Mouse (Mus musculus): ENCODE measurements at regions not wholly inside any gene's neighbourhood (a gene's known extent, or its start where the extent isn't known, plus 50 kb on each side); places are given as distances from the start of the nearest gene placed in this dataset.
"Not testable (repeated sequence)": the region's sequence is repeated elsewhere in the genome, so short reads cannot be mapped to it uniquely, and the experiment has no call there.

DNA sequence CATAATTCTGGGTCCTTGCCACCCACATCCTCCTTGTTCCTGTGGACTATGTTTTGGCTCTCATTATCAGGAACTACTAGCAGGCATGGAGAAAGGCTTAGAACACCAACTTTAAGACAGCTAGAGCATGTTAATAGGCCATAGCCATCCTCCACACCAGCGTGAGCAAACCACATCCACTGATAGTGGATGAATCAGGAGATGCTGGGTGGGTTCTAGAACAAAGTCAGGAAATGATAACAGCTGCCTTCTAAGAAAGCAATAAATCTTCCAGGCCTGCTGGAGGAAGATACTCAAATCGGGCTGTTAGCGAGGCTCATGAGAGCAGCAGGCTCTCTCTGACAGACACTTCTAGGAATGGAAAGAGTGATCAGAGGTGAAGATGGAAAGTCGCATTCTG lies 60.9 kb upstream of the Slc44a3 start:
- 72% methylated on average over 4 of the region's 4 CpGs for WGBS
- Histone ChIP-seq H3K27me3 (ENCODE audit: insufficient read depth, low read length) (no peaks in the 10 kb centered on the region), H3K36me3 (ENCODE audit: insufficient read depth, low read length) (no peaks in the 10 kb centered on the region), H3K4me2 (ENCODE audit: low read depth, low read length, poor library complexity, severe bottlenecking) (no peak overlapping the region), H3K27ac (ENCODE audit: low read depth, low read length) (no peak overlapping the region), H3K4me3 (ENCODE audit: low read depth, low read length) (no peak overlapping the region), H3K9me3 (ENCODE audit: low read length) (no peaks in the 10 kb centered on the region), H3K4me1 (ENCODE audit: insufficient read depth, low read length) (no peaks in the 10 kb centered on the region), H3K9ac (replicated peaks; ENCODE audit: low read length, poor library complexity, severe bottlenecking) (no peak overlapping the region)
- TF ChIP-seq CTCF (IDR thresholded peaks at IDR 0.05), result no peak
- DNase-seq (ENCODE audit: low spot score) (no peak), ATAC-seq (ENCODE audit: low FRiP score) (no peak)

DNA sequence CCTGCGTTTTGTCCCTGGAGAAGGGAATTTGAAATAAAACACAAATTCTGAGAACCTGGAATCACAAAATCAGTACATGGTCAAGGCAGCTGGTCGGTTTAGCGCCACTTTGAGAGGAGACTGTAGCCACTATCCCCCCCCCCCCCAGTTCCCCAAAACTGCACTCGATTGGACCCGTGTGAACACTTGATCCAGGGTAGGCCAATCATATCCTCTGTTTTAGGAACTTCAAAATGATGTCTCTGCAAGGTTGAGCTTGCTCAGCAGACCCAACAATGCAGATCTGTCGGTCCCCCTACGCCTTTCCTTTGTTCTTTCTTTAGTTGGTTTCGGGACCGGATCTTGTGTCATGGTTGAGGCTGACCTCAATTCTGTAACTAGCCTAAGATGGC lies 57.3 kb upstream of the Slc44a3 start:
- Histone ChIP-seq H3K4me3 (ENCODE audit: low read depth, low read length) (no peak overlapping the region), H3K4me1 (ENCODE audit: insufficient read depth, low read length) (no peaks in the 10 kb centered on the region), H3K9ac (replicated peaks; ENCODE audit: low read length, poor library complexity, severe bottlenecking) (no peak overlapping the region), H3K27ac (ENCODE audit: low read depth, low read length) (no peak overlapping the region), H3K27me3 (ENCODE audit: insufficient read depth, low read length) (no peaks in the 10 kb centered on the region), H3K9me3 (ENCODE audit: low read length) (no peaks in the 10 kb centered on the region), H3K4me2 (ENCODE audit: low read depth, low read length, poor library complexity, severe bottlenecking) (no peak overlapping the region), H3K36me3 (ENCODE audit: insufficient read depth, low read length) (no peaks in the 10 kb centered on the region)
- no peak for TF ChIP-seq CTCF (IDR thresholded peaks at IDR 0.05)
- WGBS, result 92% methylated on average over 9 of the region's 9 CpGs
- ATAC-seq (ENCODE audit: low FRiP score), result no peak
- DNase-seq (ENCODE audit: low spot score), result no peak

- Histone ChIP-seq H3K9me3 (ENCODE audit: low read length) (no peaks in the 10 kb centered on the region), H3K4me2 (ENCODE audit: low read depth, low read length, poor library complexity, severe bottlenecking) (no peak overlapping the region), H3K27me3 (ENCODE audit: insufficient read depth, low read length) (no peaks in the 10 kb centered on the region), H3K36me3 (ENCODE audit: insufficient read depth, low read length) (no peaks in the 10 kb centered on the region), H3K4me1 (ENCODE audit: insufficient read depth, low read length) (no peaks in the 10 kb centered on the region), H3K27ac (ENCODE audit: low read depth, low read length) (no peak overlapping the region), H3K4me3 (ENCODE audit: low read depth, low read length) (no peak overlapping the region), H3K9ac (replicated peaks; ENCODE audit: low read length, poor library complexity, severe bottlenecking) (no peak overlapping the region)
- no peak for TF ChIP-seq CTCF (IDR thresholded peaks at IDR 0.05)
- DNase-seq (ENCODE audit: low spot score) (no peak), ATAC-seq (ENCODE audit: low FRiP score) (no peak)
- WGBS, result 76% methylated on average over 14 of the region's 14 CpGs
These were observed 56.7 kb upstream of the Slc44a3 start for GRCm38 (mm10) chr3:121588737-121589493.

DNA sequence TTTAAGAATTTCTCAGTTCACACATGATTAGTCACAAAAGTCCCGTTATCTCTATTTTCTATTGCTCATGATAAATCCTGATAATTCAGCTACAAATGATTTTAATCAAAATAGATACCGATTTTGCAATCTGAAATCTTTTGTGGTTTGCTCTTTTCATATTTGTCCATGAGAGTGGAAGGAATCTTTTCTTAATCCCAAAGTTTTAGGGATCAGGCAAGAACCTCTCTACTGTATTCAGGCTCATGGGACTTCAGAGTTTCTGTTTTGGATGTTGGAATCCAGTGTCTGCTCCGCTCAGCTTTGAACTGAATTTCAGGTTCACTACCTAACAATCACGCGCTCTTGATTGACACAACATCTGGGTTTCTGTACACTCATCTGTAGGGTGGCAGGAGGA lies 53.1 kb upstream of the Slc44a3 start:
- Histone ChIP-seq H3K4me2 (ENCODE audit: low read depth, low read length, poor library complexity, severe bottlenecking) (no peak overlapping the region), H3K4me1 (ENCODE audit: insufficient read depth, low read length) (no peaks in the 10 kb centered on the region), H3K36me3 (ENCODE audit: insufficient read depth, low read length) (no peaks in the 10 kb centered on the region), H3K4me3 (ENCODE audit: low read depth, low read length) (no peak overlapping the region), H3K27ac (ENCODE audit: low read depth, low read length) (no peak overlapping the region), H3K9me3 (ENCODE audit: low read length) (no peaks in the 10 kb centered on the region), H3K27me3 (ENCODE audit: insufficient read depth, low read length) (no peaks in the 10 kb centered on the region), H3K9ac (replicated peaks; ENCODE audit: low read length, poor library complexity, severe bottlenecking) (no peak overlapping the region)
- TF ChIP-seq CTCF (IDR thresholded peaks at IDR 0.05), result no peak
- ATAC-seq (ENCODE audit: low FRiP score), result no peak
- WGBS, result 92% methylated on average over 5 of the region's 5 CpGs
- DNase-seq (ENCODE audit: low spot score), result no peak

DNA sequence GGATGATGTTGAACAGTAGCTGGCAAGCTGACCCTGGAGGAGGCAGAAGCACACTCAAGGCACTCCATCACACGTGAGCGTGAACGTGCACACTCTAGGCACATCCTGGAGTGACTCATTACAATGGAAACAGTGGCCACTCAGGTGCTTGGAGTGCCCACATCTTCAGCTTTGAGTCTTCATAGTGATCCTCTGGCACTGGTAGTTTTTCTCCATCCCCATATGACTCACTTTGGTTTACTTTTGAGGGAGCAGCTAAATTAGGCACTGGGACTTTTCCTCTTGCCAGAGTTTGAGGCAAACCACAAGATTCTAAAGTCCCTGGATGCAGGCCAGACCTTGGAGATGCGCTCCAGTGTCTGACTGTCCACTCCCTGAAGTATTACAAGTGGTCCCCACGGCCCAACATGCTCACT lies 52.5 kb upstream of the Slc44a3 start:
- ATAC-seq (ENCODE audit: low FRiP score) (no peak), DNase-seq (ENCODE audit: low spot score) (no peak)
- H3K27ac ChIP-seq (ENCODE audit: low read depth, low read length), result no peak overlapping the region
- no peaks in the 10 kb centered on the region for H3K36me3 ChIP-seq (ENCODE audit: insufficient read depth, low read length)
- 87% methylated on average over 5 of the region's 5 CpGs for WGBS
- no peak overlapping the region for H3K9ac ChIP-seq (replicated peaks; ENCODE audit: low read length, poor library complexity, severe bottlenecking)
- H3K27me3 ChIP-seq (ENCODE audit: insufficient read depth, low read length), result no peaks in the 10 kb centered on the region
- no peaks in the 10 kb centered on the region for H3K4me1 ChIP-seq (ENCODE audit: insufficient read depth, low read length)
- H3K9me3 ChIP-seq (ENCODE audit: low read length), result no peaks in the 10 kb centered on the region
- H3K4me2 ChIP-seq (ENCODE audit: low read depth, low read length, poor library complexity, severe bottlenecking), result no peak overlapping the region
- no peak overlapping the region for H3K4me3 ChIP-seq (ENCODE audit: low read depth, low read length)
- TF ChIP-seq CTCF (IDR thresholded peaks at IDR 0.05), result no peak

- no peak overlapping the region for H3K4me3 ChIP-seq (ENCODE audit: low read depth, low read length)
- no peaks in the 10 kb centered on the region for H3K27me3 ChIP-seq (ENCODE audit: insufficient read depth, low read length)
- no peaks in the 10 kb centered on the region for H3K9me3 ChIP-seq (ENCODE audit: low read length)
- H3K36me3 ChIP-seq (ENCODE audit: insufficient read depth, low read length), result no peaks in the 10 kb centered on the region
- TF ChIP-seq CTCF (IDR thresholded peaks at IDR 0.05), result no peak
- H3K27ac ChIP-seq (ENCODE audit: low read depth, low read length), result no peak overlapping the region
- no peak overlapping the region for H3K9ac ChIP-seq (replicated peaks; ENCODE audit: low read length, poor library complexity, severe bottlenecking)
- H3K4me2 ChIP-seq (ENCODE audit: low read depth, low read length, poor library complexity, severe bottlenecking), result no peak overlapping the region
- ATAC-seq (ENCODE audit: low FRiP score) (no peak), DNase-seq (ENCODE audit: low spot score) (no peak)
- no peaks in the 10 kb centered on the region for H3K4me1 ChIP-seq (ENCODE audit: insufficient read depth, low read length)
These were observed 52.1 kb upstream of the Slc44a3 start for GRCm38 (mm10) chr3:121584317-121584716.

GRCm38 (mm10) chr3:121582711-121583110 lies 50.5 kb upstream of the Slc44a3 start:
- WGBS, result 88% methylated on average over 4 of the region's 4 CpGs
- H3K4me1 ChIP-seq (ENCODE audit: insufficient read depth, low read length); H3K4me2 ChIP-seq (ENCODE audit: low read depth, low read length, poor library complexity, severe bottlenecking); H3K27ac ChIP-seq (ENCODE audit: low read depth, low read length); ATAC-seq (ENCODE audit: low FRiP score); H3K4me3 ChIP-seq (ENCODE audit: low read depth, low read length); H3K9me3 ChIP-seq (ENCODE audit: low read length); H3K36me3 ChIP-seq (ENCODE audit: insufficient read depth, low read length); DNase-seq (ENCODE audit: low spot score); H3K27me3 ChIP-seq (ENCODE audit: insufficient read depth, low read length); H3K9ac ChIP-seq (replicated peaks; ENCODE audit: low read length, poor library complexity, severe bottlenecking): not testable (repeated sequence)

Measured in midbrain, postnatal 0 days (tissue).